Mouse (Mus musculus): Measurements from ENCODE around the gene Kazn.

The Kazn gene

DNA sequence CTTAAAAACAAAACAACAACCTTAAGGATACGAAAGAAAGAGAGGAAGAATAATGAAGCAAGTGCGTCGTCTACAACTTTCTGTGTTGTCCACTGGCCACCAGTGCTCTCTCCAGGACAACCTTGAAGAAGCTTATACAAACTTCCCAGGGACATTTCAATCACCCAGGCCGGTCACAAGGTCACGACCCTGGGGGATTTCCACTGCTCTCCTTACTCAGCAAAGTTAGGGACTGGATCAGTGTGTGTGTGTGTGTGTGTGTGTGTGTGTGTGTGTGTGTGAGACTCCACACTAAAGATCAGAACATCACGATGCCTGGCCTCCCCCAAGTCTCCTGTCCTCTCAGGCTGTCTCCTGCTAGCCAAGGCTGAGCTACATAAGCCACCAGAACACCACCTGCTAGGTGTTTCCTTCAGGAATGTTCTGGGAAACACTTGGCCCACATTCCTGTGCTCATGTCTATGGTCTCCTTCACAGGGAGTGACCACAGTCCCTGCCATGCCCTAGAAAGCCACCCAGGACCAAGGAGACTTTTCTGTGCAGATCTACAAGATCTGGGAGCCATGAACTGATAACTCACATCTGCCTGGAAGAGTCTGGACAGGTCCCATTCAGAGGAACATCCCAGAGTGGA is 3.7 kb upstream of the Kazn start:
- peak; percentile 49 to 86 for DNase-seq (ENCODE audit: inconsistent age in 2 of 2, low spot score in 1 of 2)

DNA sequence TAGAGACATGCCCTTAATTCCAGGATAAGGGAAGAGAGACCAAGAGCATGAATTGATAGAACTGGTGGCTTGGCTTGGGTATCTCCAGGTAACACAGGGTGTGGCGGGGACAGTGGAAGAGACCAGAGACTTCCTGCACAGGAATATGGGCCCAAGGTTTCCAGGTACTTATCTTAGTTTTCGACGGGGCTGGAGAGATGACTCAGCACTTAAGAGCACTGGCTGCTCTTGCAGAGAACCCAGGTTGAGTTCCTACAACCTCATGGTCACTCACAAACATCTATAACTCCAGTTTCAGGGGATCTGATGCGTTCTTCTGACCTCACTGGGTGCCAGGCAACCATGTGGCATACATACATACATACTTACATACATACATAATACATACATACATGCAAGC is 3.0 kb upstream of the Kazn start:
- peak in 1 of 2 experiments; percentile 66 for DNase-seq (ENCODE audit: inconsistent age in 2 of 2, low spot score in 1 of 2)

DNA sequence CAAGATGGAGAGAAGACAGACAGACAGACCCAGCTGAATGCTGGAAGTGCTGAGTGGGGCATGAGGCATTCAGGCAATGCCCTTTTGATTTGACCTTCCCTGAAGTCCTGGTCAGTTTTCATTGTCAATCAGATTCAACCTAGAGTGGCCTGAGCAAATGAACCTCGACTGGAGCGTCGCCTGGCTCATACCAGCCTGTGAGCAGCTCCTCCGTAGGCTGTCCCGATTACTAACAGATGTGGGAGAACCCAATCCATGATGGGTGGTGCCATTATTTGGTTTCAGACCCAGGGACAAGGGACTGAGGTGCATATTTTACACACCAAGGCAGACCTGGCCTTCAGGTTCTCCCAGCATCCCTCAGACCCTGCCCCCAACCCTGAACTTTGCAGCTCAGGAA is 1.7 kb upstream of the Kazn start:
- DNase-seq (ENCODE audit: inconsistent age in 2 of 2, low spot score in 1 of 2), result peak in 1 of 2 experiments; percentile 39

DNA sequence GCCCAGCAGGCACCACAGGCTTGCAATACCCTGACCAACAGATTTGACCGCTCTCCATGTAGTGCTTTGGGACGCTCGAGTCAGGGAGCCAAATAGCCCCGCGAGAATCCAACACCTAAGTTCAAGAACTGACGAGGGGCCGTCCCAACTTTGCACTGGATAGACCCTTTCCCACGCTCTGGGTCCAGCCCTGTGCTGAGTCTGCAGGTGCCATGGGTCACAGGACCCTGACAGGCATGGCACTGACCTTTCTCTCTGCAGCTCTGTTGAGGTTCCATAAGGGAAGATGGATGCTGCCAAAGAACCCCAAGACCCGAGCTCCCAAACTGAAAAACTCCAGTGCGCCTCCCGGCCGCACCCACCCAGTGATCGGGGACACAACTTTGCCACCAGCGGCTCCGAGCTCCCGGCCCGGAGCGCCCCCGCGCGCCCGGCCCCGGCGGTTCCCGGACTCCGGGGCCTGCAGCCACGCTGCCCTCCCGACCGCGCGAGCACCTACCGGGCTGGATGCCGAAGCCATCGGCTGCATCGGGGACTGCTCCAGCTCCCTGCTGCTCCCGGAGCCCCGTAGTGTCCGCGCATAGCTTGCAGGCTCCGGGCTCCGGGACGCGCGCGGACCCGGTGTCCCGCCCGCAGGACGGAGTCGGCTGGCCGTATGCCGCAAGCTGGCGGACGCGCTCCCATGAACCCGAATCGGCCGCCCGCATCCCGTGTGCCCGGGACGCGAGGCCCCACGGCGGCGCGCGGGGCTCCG is 538 bp downstream of the Kazn start:
- DNase-seq (ENCODE audit: inconsistent age in 2 of 2, low spot score in 1 of 2), result peak; percentile 86 to 93

DNA sequence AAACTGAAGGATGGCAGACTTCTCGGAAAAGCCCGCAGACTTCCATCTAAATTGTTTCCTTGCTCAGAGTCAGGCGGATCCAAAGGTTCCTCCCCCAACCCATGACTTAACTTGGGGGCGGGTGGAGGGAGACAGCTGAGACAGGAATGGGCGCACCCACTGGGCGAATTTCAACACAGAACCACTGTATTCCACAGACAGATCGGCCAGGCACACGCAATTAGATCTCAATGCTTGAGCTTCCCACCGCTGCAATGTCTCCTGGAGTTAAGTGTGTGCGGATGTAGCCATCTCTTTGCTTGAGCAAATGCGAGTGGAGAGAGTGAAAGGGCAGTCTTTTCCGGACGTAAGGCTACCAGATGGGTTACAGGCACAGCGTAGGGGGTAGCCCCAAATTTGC is 1.2 kb downstream of the Kazn start:
- peak; percentile 56 to 84 for DNase-seq (ENCODE audit: inconsistent age in 2 of 2, low spot score in 1 of 2)

DNA sequence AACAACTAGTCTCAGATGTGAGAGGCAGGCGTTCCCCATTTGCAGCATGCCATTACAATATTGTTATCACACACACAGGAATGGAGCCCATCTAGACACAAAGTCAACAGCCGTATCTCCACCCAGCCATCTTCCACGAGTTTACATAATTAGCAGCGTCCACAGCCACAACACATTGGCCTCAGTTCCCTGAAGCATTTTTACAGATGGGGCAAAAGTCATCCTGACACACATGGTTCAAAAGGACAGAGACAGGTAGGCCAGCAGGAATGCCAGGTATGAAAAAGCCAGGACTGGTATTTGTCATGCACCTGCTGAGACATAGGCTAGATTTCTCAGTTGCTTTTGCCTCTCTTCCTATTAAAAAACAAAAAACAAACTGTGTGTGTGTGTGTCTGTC is 2.5 kb downstream of the Kazn start:
- DNase-seq (ENCODE audit: inconsistent age in 2 of 2, low spot score in 1 of 2), result no peak

DNA sequence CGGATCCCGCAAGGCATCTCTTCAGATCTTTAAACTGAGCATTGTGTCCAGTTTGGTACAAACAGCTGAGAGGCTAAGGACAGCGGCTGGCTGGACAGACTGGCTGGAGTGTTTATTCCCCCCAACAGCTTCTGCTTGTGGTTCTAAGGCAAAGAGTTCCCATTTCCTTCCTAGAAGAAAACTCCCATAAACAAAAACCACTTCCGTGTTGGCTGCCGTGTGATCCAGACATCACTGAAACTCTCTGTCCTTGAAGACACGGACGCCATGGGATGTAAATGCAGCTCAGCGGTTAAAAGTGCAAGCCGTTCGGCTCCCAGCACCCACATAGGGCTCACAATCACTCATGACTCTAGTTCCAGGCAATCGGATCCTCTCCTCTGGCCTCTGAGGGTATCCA is 3.8 kb downstream of the Kazn start:
- no peak for DNase-seq (ENCODE audit: inconsistent age in 2 of 2, low spot score in 1 of 2)

DNA sequence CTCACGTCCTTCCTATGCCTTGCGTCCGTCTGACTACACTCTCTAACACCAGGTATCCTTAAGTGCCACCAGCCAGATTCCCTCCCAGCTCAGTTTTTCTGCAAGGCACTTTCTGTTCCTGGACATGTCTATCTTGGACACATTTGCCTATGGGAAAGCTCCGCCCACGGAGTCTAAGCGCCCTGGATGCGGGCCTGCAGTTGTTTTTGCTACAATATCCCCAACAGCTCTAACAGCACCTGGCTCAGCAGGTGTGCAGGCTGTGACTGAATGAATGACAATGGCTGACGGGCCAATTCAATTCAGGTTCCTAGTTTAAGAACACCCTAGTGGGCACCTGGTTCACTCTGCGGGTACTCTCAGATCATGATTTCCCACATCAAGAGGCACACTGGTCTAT is 4.4 kb downstream of the Kazn start:
- DNase-seq (ENCODE audit: inconsistent age in 2 of 2, low spot score in 1 of 2), result no peak

DNA sequence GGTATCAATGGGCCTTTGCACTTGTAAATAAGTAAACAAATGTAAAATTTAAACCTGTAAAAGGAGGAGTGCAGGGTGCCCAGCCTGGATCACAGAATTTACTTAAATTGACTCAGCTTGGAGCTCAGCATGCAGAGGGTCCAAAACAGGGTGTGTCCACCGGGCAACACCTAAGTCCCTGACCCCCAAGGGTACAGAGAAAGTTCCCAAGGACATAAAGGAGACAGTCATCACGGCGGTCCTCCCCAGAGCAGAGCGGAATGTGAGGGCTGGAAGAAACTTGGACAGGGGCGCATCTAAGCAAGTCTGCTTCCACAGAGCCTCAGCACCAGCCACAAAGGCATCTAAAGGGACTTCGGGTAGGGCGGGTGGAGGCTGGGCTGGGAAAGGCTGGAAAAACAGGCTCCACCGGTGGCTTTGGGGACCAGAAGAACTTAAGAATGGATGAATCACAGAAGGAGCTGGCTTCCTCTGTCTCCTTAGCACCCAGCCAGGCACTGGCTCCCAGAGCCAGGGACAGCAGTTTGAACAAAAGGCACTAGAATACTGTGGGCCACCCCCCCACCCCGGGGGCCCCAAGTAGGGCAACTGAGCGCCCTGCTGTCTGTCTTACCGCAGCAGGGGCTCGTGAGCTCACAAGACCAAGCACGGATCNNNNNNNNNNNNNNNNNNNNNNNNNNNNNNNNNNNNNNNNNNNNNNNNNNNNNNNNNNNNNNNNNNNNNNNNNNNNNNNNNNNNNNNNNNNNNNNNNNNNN is 10.2 kb downstream of the Kazn start:
- peak in 1 of 2 experiments; percentile 63 for DNase-seq (ENCODE audit: inconsistent age in 2 of 2, low spot score in 1 of 2)

DNA sequence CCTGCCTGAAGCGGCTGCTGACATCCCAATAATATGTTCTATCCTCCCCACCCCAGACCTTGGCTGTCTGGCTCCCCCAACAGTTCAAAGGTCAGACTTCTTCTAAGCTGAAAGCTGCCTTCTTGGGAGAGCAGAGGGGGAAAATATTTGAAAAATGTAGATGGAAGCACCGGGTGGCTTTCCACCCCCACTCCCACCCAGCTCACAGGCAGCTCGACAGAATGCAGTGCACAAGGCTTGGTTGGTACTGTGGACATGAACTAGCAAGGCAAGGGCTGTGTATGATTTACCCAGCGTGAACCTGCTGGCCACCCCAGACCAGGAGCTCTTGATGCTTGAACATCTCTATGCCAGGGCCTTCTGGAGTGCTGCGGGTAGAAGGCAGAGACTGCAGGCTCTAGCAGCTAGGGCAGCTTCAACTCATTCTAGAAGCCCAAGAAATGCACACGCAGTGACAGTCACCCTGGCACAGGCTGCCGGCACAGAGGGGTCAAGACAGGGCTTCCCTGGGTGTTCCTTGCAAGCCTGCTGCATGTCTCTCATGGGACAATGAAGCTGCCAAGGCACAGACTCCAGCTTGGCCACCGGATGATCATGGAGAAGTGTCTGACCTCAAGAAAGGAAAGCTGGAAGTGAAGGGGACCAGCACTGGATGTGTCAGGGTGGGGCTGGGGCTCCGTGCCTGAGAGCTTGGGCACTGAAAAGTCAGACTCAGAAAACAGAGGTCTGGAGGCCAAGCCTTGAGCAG is 15.1 kb downstream of the Kazn start:
- DNase-seq (ENCODE audit: inconsistent age in 2 of 2, low spot score in 1 of 2), result no peak

DNA sequence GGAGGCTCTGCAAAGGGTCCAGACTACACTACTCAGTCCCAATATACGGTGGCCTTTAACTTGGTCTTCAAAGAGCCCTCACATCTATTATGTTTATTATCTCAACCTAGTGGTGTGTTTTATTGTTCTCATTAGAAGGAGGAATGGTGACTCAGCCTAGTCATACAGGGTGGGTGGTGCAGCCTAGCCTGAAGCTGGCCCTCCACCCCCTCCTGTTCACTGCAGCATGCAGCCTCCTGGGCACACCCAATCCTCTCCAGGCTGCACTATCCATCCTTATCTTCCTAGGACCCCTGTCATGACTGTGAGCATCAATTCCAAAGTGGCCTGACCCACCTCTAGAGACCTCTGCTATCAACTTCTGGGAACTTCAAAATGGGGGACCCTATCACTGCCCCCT is 16.8 kb downstream of the Kazn start:
- no peak for DNase-seq (ENCODE audit: inconsistent age in 2 of 2, low spot score in 1 of 2)

DNA sequence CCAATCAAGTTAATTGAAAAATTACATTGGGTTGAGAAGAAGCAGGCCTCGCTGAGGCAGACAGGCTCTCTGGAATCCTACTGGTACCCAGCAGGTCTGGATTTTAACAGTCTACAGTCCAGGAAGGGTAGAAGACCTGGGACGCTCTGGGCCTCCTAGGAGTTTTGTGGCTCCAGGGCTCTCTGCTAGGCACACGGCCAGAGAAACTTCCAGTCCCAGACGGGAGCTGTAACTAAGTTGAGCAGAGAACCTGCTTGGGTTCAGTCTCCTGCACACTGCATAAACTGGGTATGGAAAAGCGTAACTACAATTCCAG is 17.5 kb downstream of the Kazn start:
- no peak for DNase-seq (ENCODE audit: inconsistent age in 2 of 2, low spot score in 1 of 2)

DNA sequence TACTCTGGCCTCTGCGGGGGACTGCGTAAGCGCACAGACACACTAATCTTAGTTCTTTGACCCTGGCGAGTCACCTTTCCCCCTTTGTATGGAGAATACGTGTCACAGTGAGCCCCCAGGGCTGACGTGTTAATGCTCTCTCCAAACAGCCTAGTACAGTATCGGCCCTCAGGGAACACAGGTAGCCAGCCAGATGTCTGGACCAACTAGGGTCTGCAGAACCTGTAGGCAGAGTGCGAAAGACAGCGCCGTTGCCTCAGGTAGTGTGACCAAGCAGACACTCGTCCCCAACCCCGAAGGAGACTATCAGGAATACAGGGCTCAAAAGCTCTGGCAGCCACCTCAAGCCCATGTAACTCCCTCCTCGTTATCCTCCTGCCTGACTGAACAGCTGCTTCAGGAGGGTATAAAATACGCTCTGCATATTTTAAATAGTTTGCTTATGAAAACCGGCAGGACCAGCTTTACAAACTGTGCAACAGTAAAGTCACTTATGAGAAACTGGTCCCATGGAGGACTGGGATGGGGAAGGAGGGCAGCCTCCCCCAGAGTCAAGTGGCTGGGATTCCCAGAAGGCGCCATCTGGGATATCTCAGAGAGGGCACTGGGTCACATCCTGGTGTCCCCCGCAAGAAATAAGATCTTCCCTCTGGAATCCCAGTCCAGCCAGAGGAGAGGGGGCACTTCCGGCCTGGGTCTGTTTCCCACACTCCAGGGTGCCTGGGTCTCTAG is 18.0 kb downstream of the Kazn start:
- DNase-seq (ENCODE audit: inconsistent age in 2 of 2, low spot score in 1 of 2), result no peak

DNA sequence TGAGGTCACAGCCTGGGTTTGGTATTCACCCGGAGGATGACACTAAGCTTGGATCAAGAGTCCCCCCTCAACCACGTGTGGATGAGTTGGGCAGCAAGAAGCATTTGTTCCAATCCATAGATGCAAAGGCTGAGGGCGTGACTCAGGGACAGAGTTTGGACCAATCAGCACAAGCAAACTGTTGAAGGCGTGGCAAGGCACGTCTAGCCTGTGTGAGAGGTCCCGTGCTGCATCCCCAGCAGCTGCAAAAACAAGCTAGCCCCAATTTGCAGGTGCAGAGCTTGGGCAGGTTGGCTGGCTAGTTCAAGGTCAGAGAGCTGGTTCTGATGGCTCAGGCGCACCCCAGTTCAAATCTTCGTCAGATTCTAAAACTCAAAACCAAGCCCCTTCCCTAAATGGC is 20.2 kb downstream of the Kazn start:
- no peak for DNase-seq (ENCODE audit: inconsistent age in 2 of 2, low spot score in 1 of 2)

DNA sequence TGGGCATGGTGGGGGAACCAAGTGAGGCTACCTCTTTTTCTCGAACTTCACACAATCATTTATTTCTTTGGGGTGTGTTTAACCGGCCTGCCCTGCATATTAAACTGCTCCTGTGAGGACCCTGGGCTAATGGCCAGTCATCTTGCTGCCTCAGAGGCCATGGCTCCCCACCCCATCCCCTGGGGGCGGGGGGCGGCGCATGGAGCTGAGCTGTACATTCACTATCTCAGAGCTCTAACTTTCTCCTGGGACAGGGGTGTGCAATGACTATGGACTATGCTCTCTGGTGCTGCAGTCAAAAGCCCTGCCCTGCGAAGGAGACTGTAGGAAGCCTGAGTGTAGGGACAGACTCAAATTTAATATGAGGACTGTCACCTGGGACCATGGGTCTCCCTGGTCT is 22.2 kb downstream of the Kazn start:
- no peak for DNase-seq (ENCODE audit: inconsistent age in 2 of 2, low spot score in 1 of 2)

DNA sequence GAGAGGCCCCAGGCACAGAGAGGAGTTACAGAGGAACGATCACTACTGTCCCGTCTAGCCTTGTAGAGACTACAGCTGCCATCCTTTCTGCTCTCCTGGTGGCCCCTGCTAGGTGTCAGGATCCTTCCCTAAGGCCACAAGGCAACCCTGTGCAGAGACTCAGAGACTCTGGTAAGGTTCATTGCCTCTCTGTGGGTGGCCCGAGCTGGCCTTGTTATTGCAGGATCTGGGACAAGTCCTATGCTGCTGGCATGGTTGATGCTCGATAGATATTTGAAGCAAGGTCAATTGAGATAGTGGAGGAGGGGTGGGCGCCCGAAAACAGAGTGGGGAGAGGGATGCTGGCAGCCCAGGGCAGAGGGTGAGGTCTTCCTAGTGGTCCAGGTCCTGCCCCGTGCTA is 23.4 kb downstream of the Kazn start:
- DNase-seq (ENCODE audit: inconsistent age in 2 of 2, low spot score in 1 of 2), result peak; percentile 41 to 78

DNA sequence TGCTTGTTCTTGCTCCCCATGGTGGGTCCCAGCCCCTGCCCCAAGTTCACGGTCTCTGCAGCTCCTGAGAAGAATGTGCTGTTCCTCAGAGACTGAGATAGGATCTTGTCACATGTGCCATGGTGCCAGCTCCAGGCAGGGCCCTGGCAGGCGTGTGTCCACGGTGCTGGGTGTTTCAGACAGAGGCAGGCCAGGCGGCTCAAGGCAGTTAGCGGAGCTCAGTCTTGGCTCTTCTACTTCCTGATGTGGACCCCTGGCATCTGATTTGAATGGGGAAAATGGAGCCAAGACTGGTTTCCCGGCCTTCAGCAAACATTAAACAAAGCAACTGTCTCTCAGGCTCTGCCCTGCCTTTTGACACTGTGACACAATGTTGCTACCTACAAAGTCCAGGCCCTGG is 24.7 kb downstream of the Kazn start:
- DNase-seq (ENCODE audit: inconsistent age in 2 of 2, low spot score in 1 of 2), result peak in 1 of 2 experiments; percentile 45

DNA sequence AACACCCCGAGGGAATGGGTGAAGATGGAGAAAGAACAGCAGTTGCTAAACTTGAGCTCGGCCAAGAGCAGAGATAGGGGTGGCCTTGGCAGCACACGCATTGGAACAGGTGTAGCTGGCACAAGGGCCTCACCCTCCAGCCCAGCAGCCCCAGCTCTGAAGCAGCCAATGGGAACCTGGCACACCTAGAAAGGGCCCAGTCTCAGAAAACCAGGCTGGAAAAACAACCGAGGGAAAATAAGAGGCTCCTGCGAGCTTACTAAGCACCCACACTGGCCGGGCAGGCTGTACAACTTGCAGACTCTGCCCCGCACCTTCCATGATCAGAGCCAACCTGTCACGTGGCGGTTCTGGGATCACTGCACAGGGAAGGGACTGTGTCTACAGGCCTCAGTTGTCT is 26.8 kb downstream of the Kazn start:
- DNase-seq (ENCODE audit: inconsistent age in 2 of 2, low spot score in 1 of 2), result peak in 1 of 2 experiments; percentile 55

DNA sequence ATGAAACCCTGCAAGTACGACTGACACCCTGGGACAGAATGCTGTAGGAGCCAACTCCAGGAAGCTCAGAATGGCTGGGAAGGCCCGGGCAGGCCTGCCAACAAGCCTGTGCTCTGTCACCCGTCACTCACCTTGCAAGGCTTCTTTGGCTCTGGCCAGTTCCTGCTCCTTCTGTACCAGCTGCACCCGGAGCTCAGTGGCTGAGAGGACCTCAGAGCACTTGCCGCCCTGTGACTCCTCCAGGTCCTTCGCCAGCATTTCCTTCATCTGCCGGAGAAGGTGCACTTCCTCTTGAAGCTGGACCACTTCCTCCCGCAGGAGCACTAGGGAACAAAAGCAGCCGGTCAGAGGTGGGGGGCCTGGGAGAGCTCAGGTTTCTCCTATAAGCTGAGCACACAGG is 29.3 kb downstream of the Kazn start:
- DNase-seq (ENCODE audit: inconsistent age in 2 of 2, low spot score in 1 of 2), result no peak

DNA sequence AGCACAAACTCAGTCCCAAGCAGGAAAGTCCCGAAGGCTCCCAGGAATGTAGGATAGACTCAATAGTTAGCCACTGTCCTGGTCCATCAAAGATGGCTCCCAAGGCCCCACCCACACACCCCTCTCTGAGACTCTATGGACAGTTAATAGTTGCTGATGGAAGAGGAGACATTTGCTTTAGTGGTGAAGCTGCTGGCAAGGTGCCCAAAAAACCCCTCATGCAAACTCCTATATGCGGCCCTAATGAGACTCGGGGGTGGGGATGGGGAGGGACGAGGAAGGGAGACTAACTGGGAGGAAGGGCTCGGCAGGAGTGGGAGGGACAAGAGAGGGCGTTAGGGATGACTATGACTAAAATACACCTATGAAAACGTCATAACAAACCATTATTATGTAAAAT is 29.7 kb downstream of the Kazn start:
- no peak for DNase-seq (ENCODE audit: inconsistent age in 2 of 2, low spot score in 1 of 2)

DNA sequence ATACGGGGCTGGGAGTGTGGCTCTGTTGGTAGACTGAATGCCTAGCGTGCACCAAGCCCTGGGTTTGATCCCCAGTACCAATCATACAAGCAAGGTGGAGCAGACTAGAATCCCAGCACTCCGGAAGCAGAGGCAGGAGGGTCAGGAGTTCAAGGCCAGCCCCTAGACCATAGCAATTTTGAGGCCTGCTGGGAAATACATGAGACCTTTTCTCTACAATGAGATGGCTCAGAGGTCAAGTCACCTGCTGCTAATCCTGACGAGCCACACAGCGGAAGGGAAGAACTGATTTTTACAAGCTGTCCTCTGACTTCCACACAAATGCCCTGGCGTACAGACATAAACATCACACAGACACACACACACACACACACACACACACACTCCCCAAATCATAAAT is 33.5 kb downstream of the Kazn start:
- no peak for DNase-seq (ENCODE audit: inconsistent age in 2 of 2, low spot score in 1 of 2)

Data from adrenal gland, adult (tissue).